Mouse (Mus musculus): ENCODE results near the gene Cxcl14.

Cxcl14 gene

GRCm38 (mm10) chr13:56250551-56251161 is 45.7 kb downstream of the Cxcl14 start:
- no peak for DNase-seq

- DNase-seq = peak; percentile 43
Measured at GRCm38 (mm10) chr13:56249593-56250341, 46.6 kb downstream of the Cxcl14 start.

- no peak for DNase-seq
Measured at GRCm38 (mm10) chr13:56243104-56243503, 53.2 kb downstream of the Cxcl14 start.

- DNase-seq = peak; percentile 85
Measured at GRCm38 (mm10) chr13:56240012-56240770, 56.2 kb downstream of the Cxcl14 start.

All from retina, postnatal 1 day (tissue).